Comparison of ENCODE assay signal across 8 mouse cellular contexts in genomic region chr1:151095344-151096050, GRCm38 (mm10).
DNase-seq lines count a peak whose midpoint lies in the region; ATAC-seq and TF ChIP-seq lines count a peak whose summit lies in the region.

No protein-coding gene starts in this region.

- no peaks in the 10 kb centered on the region for H3K36me3 ChIP-seq in heart, embryonic 12.5 days
- H3K36me3 ChIP-seq in intestine, postnatal 0 days (ENCODE audit: control insufficient read depth, insufficient read depth), result no peaks in the 10 kb centered on the region
- H3K36me3 ChIP-seq in midbrain, embryonic 13.5 days, result no peaks in the 10 kb centered on the region
- no peaks in the 10 kb centered on the region for H3K36me3 ChIP-seq in thymus, adult 2 months (ENCODE audit: control insufficient read depth, insufficient read depth, low read length)

- H3K27ac ChIP-seq in heart, embryonic 12.5 days (ENCODE audit: poor library complexity, severe bottlenecking), result peak overlapping the region; percentile 48
- no peak overlapping the region for H3K27ac ChIP-seq in intestine, postnatal 0 days (ENCODE audit: low read depth, low read length)
- H3K27ac ChIP-seq in midbrain, embryonic 13.5 days, result no peak overlapping the region
- H3K27ac ChIP-seq in thymus, adult 2 months (ENCODE audit: control insufficient read depth, insufficient read depth, low read length), result no peak overlapping the region

- H3K9ac ChIP-seq in heart, embryonic 12.5 days, result no peak overlapping the region
- H3K9ac ChIP-seq in intestine, postnatal 0 days (ENCODE audit: low read depth, low read length), result no peak overlapping the region
- no peak overlapping the region for H3K9ac ChIP-seq in midbrain, embryonic 13.5 days (replicated peaks)

- WGBS in heart, embryonic 12.5 days, result 73% methylated on average over 10 of the region's 10 CpGs
- 55% methylated on average over 10 of the region's 10 CpGs for WGBS in intestine, postnatal 0 days
- 57% methylated on average over 10 of the region's 10 CpGs for WGBS in midbrain, embryonic 13.5 days
- WGBS in thymus, adult 2 months, result 40% methylated on average over 10 of the region's 10 CpGs

- TF ChIP-seq POLR2A in thymus, adult 2 months (IDR thresholded peaks at IDR 0.05; ENCODE audit: control insufficient read depth, extremely low read depth, insufficient read depth, low read length, poor library complexity), result no peak

- H3K4me3 ChIP-seq in heart, embryonic 12.5 days, result peak overlapping the region; percentile 14; the same call in 1 of the 2 replicates
- 0 out of 2 replicates have a peak overlapping the region, but pooled peaks have one; percentile 11 for H3K4me3 ChIP-seq in intestine, postnatal 0 days (ENCODE audit: low read depth, low read length)
- H3K4me3 ChIP-seq in midbrain, embryonic 13.5 days (replicated peaks), result no peak overlapping the region
- H3K4me3 ChIP-seq in thymus, adult 2 months (ENCODE audit: control insufficient read depth, insufficient read depth, low read length), result no peak overlapping the region

- H3K4me1 ChIP-seq in heart, embryonic 12.5 days (replicated peaks), result peaks cover 8% of the 10 kb centered on the region
- no peaks in the 10 kb centered on the region for H3K4me1 ChIP-seq in intestine, postnatal 0 days (replicated peaks; ENCODE audit: control insufficient read depth, insufficient read depth, low read length)
- H3K4me1 ChIP-seq in midbrain, embryonic 13.5 days (replicated peaks), result peaks cover 5% of the 10 kb centered on the region; the same call in 1 of the 2 replicates
- H3K4me1 ChIP-seq in thymus, adult 2 months (replicated peaks; ENCODE audit: control insufficient read depth, insufficient read depth, low read length), result peaks cover 7% of the 10 kb centered on the region

- H3K9me3 ChIP-seq in heart, embryonic 12.5 days (replicated peaks), result no peaks in the 10 kb centered on the region
- no peaks in the 10 kb centered on the region for H3K9me3 ChIP-seq in intestine, postnatal 0 days (ENCODE audit: control insufficient read depth)
- no peaks in the 10 kb centered on the region for H3K9me3 ChIP-seq in midbrain, embryonic 13.5 days

- ATAC-seq in heart, embryonic 12.5 days (ENCODE audit: insufficient number of reproducible peaks, low FRiP score), result no peak
- peak; percentile 18; the same call in 1 of the 2 replicates for ATAC-seq in erythroblast, adult 5-6 weeks (replicated peaks; ENCODE audit: low FRiP score, poor library complexity, severe bottlenecking)
- ATAC-seq in intestine, postnatal 0 days, result peak; percentile 86
- ATAC-seq in midbrain, embryonic 13.5 days, result peak; percentile 76

- H3K27me3 ChIP-seq in heart, embryonic 12.5 days (replicated peaks), result no peaks in the 10 kb centered on the region
- no peaks in the 10 kb centered on the region for H3K27me3 ChIP-seq in intestine, postnatal 0 days (replicated peaks; ENCODE audit: control insufficient read depth, insufficient read depth, low read length)
- no peaks in the 10 kb centered on the region for H3K27me3 ChIP-seq in midbrain, embryonic 13.5 days
- no peaks in the 10 kb centered on the region for H3K27me3 ChIP-seq in thymus, adult 2 months (ENCODE audit: control insufficient read depth, insufficient read depth, low read length)

- no peak for TF ChIP-seq CTCF in intestine, postnatal 0 days (IDR thresholded peaks at IDR 0.05; ENCODE audit: low read depth)
- TF ChIP-seq CTCF in thymus, adult 2 months (IDR thresholded peaks at IDR 0.05; ENCODE audit: borderline replicate concordance, control insufficient read depth, extremely low read depth, insufficient read depth, low read length, poor library complexity), result no peak

- intact Hi-C loops in heart, postnatal 10 days (cut with DNase I), result no loop called here

- H3K4me2 ChIP-seq in heart, embryonic 12.5 days, result peak overlapping the region; percentile 64
- H3K4me2 ChIP-seq in intestine, postnatal 0 days (replicated peaks; ENCODE audit: low read depth), result peak overlapping the region; percentile 55
- H3K4me2 ChIP-seq in midbrain, embryonic 13.5 days (replicated peaks), result 0 out of 2 replicates have a peak overlapping the region, but pooled peaks have one; percentile 23

- DNase-seq in heart, postnatal 10 days, result no peak
- DNase-seq in layer of hippocampus, postnatal 10 days (ENCODE audit: low spot score in 2 of 2), result no peak
- no peak for DNase-seq in thymus, adult 2 months
- DNase-seq in natural killer cell, adult 2 months (ENCODE audit: low spot score in 2 of 2), result no peak

Comparison
In these comparisons a context has a peak if more than half of its experiments do, and no peak if none do; other contexts are left out.
1. H3K4me3 ChIP-seq: peak in heart, embryonic 12.5 days (single experiment) and intestine, postnatal 0 days (single experiment); none in midbrain, embryonic 13.5 days (single experiment) and thymus, adult 2 months (single experiment).
2. Peak in every context shown above with its lines, with median percentiles within 50 percentile points of each other: H3K4me2 ChIP-seq.